Mouse (Mus musculus): ENCODE measurements around the gene Kazn. TPM values are rescaled to one million over a fixed set of nuclear protein-coding genes. Genes with fewer than 3 reads are reported as not detected.
A peak's percentile ranks its signal among the peaks of the same experiment; 100 is the strongest.

Gene Kazn
- polyA plus RNA-seq, 1 experiment from 2014 or later = not detected

GRCm38 (mm10) chr4:142118522-142118921 lies 120.7 kb downstream of the Kazn start:
- Histone ChIP-seq H3K36me3 (ENCODE audit: inconsistent target) (no peaks in the 10 kb centered on the region), H3K27ac (no peak overlapping the region), H3K4me3 (ENCODE audit: inconsistent target) (no peak overlapping the region), H3K79me2 (ENCODE audit: inconsistent target) (no peaks in the 10 kb centered on the region)
- 90% methylated on average over 7 of the region's 7 CpGs for WGBS (ENCODE audit: missing documents)

GRCm38 (mm10) chr4:142117993-142118392 lies 121.2 kb downstream of the Kazn start:
- Histone ChIP-seq H3K79me2 (ENCODE audit: inconsistent target) (no peaks in the 10 kb centered on the region), H3K36me3 (ENCODE audit: inconsistent target) (no peaks in the 10 kb centered on the region), H3K27ac (no peak overlapping the region), H3K4me3 (ENCODE audit: inconsistent target) (no peak overlapping the region)
- 89% methylated on average over 11 of the region's 12 CpGs for WGBS (ENCODE audit: missing documents)

- H3K36me3 ChIP-seq (ENCODE audit: inconsistent target) = no peaks in the 10 kb centered on the region
- H3K27ac ChIP-seq = no peak overlapping the region
- H3K79me2 ChIP-seq (ENCODE audit: inconsistent target) = no peaks in the 10 kb centered on the region
- no peak overlapping the region for H3K4me3 ChIP-seq (ENCODE audit: inconsistent target)
- 31% methylated on average over 8 of the region's 8 CpGs for WGBS (ENCODE audit: missing documents)
Measured at GRCm38 (mm10) chr4:142113306-142113705, 125.9 kb downstream of the Kazn start.

- Histone ChIP-seq H3K36me3 (ENCODE audit: inconsistent target) (no peaks in the 10 kb centered on the region), H3K79me2 (ENCODE audit: inconsistent target) (no peaks in the 10 kb centered on the region), H3K4me3 (ENCODE audit: inconsistent target) (no peak overlapping the region), H3K27ac (no peak overlapping the region)
- WGBS (ENCODE audit: missing documents) = 34% methylated on average over 12 of the region's 12 CpGs
Measured at GRCm38 (mm10) chr4:142103081-142103671, 136.0 kb downstream of the Kazn start.

GRCm38 (mm10) chr4:142098303-142098702 lies 140.9 kb downstream of the Kazn start:
- Histone ChIP-seq H3K36me3 (ENCODE audit: inconsistent target) (no peaks in the 10 kb centered on the region), H3K27ac (peak overlapping the region; percentile 66), H3K79me2 (ENCODE audit: inconsistent target) (no peaks in the 10 kb centered on the region), H3K4me3 (ENCODE audit: inconsistent target) (peak overlapping the region; percentile 8; the same call in 1 of the 2 replicates)
- WGBS (ENCODE audit: missing documents) = 9% methylated on average over 8 of the region's 8 CpGs

- Histone ChIP-seq H3K27ac (peak overlapping the region; percentile 66), H3K36me3 (ENCODE audit: inconsistent target) (no peaks in the 10 kb centered on the region), H3K79me2 (ENCODE audit: inconsistent target) (no peaks in the 10 kb centered on the region), H3K4me3 (ENCODE audit: inconsistent target) (peak overlapping the region; percentile 8; the same call in 1 of the 2 replicates)
- 12% methylated on average over 5 of the region's 5 CpGs for WGBS (ENCODE audit: missing documents)
Measured at GRCm38 (mm10) chr4:142097871-142098270, 141.3 kb downstream of the Kazn start.

GRCm38 (mm10) chr4:142095513-142096241 lies 143.5 kb downstream of the Kazn start:
- WGBS (ENCODE audit: missing documents) = 78% methylated on average over 15 of the region's 15 CpGs
- H3K27ac ChIP-seq = no peak overlapping the region
- H3K4me3 ChIP-seq (ENCODE audit: inconsistent target) = no peak overlapping the region
- H3K36me3 ChIP-seq (ENCODE audit: inconsistent target) = no peaks in the 10 kb centered on the region
- H3K79me2 ChIP-seq (ENCODE audit: inconsistent target) = no peaks in the 10 kb centered on the region

GRCm38 (mm10) chr4:142094386-142094785 lies 144.8 kb downstream of the Kazn start:
- Histone ChIP-seq H3K79me2 (ENCODE audit: inconsistent target) (no peaks in the 10 kb centered on the region), H3K27ac (no peak overlapping the region), H3K36me3 (ENCODE audit: inconsistent target) (no peaks in the 10 kb centered on the region), H3K4me3 (ENCODE audit: inconsistent target) (no peak overlapping the region)
- WGBS (ENCODE audit: missing documents) = 93% methylated on average over 11 of the region's 11 CpGs

GRCm38 (mm10) chr4:142091100-142091499 lies 148.1 kb downstream of the Kazn start:
- Histone ChIP-seq H3K27ac (0 out of 2 replicates have a peak overlapping the region, but pooled peaks have one; percentile 17), H3K4me3 (ENCODE audit: inconsistent target) (no peak overlapping the region), H3K36me3 (ENCODE audit: inconsistent target) (no peaks in the 10 kb centered on the region), H3K79me2 (ENCODE audit: inconsistent target) (no peaks in the 10 kb centered on the region)
- 49% methylated on average over 2 of the region's 2 CpGs for WGBS (ENCODE audit: missing documents)

GRCm38 (mm10) chr4:142089966-142090365 lies 149.2 kb downstream of the Kazn start:
- Histone ChIP-seq H3K79me2 (ENCODE audit: inconsistent target) (no peaks in the 10 kb centered on the region), H3K36me3 (ENCODE audit: inconsistent target) (no peaks in the 10 kb centered on the region), H3K4me3 (ENCODE audit: inconsistent target) (no peak overlapping the region), H3K27ac (no peak overlapping the region)
- 94% methylated on average over 6 of the region's 6 CpGs for WGBS (ENCODE audit: missing documents)

- Histone ChIP-seq H3K27ac (no peak overlapping the region), H3K79me2 (ENCODE audit: inconsistent target) (no peaks in the 10 kb centered on the region), H3K36me3 (ENCODE audit: inconsistent target) (no peaks in the 10 kb centered on the region), H3K4me3 (ENCODE audit: inconsistent target) (no peak overlapping the region)
- 28% methylated on average over 6 of the region's 6 CpGs for WGBS (ENCODE audit: missing documents)
Measured at GRCm38 (mm10) chr4:142088836-142089235, 150.4 kb downstream of the Kazn start.

- H3K36me3 ChIP-seq (ENCODE audit: inconsistent target) = no peaks in the 10 kb centered on the region
- no peak overlapping the region for H3K4me3 ChIP-seq (ENCODE audit: inconsistent target)
- H3K27ac ChIP-seq = no peak overlapping the region
- 100% methylated on average over 4 of the region's 4 CpGs for WGBS (ENCODE audit: missing documents)
- peaks cover 2% of the 10 kb centered on the region; the same call in 1 of the 2 replicates for H3K79me2 ChIP-seq (ENCODE audit: inconsistent target)
Measured at GRCm38 (mm10) chr4:142088409-142088808, 150.8 kb downstream of the Kazn start.

- H3K36me3 ChIP-seq (ENCODE audit: inconsistent target) = no peaks in the 10 kb centered on the region
- H3K27ac ChIP-seq = no peak overlapping the region
- H3K4me3 ChIP-seq (ENCODE audit: inconsistent target) = peak overlapping the region; percentile 39; the same call in 1 of the 2 replicates
- H3K79me2 ChIP-seq (ENCODE audit: inconsistent target) = peaks cover 36% of the 10 kb centered on the region
- 54% methylated on average over 19 of the region's 20 CpGs for WGBS (ENCODE audit: missing documents)
Measured at GRCm38 (mm10) chr4:142084936-142085563, 154.2 kb downstream of the Kazn start.

GRCm38 (mm10) chr4:142084131-142084899 lies 154.9 kb downstream of the Kazn start, which contains the start of gene Tmem51:
Gene Tmem51, minus strand, starts transcription at chr4:142084304.
- H3K27ac ChIP-seq = no peak within 1 kb of the TSS
- WGBS (ENCODE audit: missing documents) = 3% methylated on average over 44 of the region's 52 CpGs

More at GRCm38 (mm10) chr4:142084131-142084899, 154.9 kb downstream of the Kazn start, which contains the start of gene Tmem51:
- Histone ChIP-seq H3K79me2 (ENCODE audit: inconsistent target) (peaks cover 43% of the 10 kb centered on the region), H3K4me3 (ENCODE audit: inconsistent target) (peak within 1 kb of the TSS; percentile 39), H3K36me3 (ENCODE audit: inconsistent target) (no peaks in the 10 kb centered on the region)

Measured in macrophage (primary cell).